Mouse (Mus musculus): ENCODE results near the gene Unc93a2. TPM values are rescaled to one million over a fixed set of nuclear protein-coding genes. Genes with fewer than 3 reads are reported as not detected.
"Not testable (repeated sequence)": the region's sequence is repeated elsewhere in the genome, so short reads cannot be mapped to it uniquely, and the experiment has no call there.

Gene Unc93a2
- polyA plus RNA-seq (2012; fragmentation: generic; extraction: Trizol), result not detected
- long read RNA-seq, experiment 1, result 0 reads
- long read RNA-seq, experiment 2, result 0 reads

GRCm38 (mm10) chr17:7385364-7385763 is at the start of gene Unc93a2:
Gene Unc93a2 (minus strand): TSS chr17:7385464.
- not testable (repeated sequence) for H3K79me2 ChIP-seq (ENCODE audit: control insufficient read depth, insufficient read depth); H3K36me3 ChIP-seq (ENCODE audit: control insufficient read depth, insufficient read depth); H3ac ChIP-seq (ENCODE audit: control insufficient read depth, insufficient read length, low read depth); H3K4me3 ChIP-seq (ENCODE audit: insufficient read depth, poor library complexity, severe bottlenecking); H3K79me3 ChIP-seq (ENCODE audit: low read depth); H3K27me3 ChIP-seq (ENCODE audit: control insufficient read depth, insufficient read depth, insufficient read length)

GRCm38 (mm10) chr17:7434121-7434520 is 48.9 kb upstream of the Unc93a2 start:
- not testable (repeated sequence) for H3K79me2 ChIP-seq (ENCODE audit: control insufficient read depth, insufficient read depth); H3K27me3 ChIP-seq (ENCODE audit: control insufficient read depth, insufficient read depth, insufficient read length); H3ac ChIP-seq (ENCODE audit: control insufficient read depth, insufficient read length, low read depth); H3K79me3 ChIP-seq (ENCODE audit: low read depth); H3K36me3 ChIP-seq (ENCODE audit: control insufficient read depth, insufficient read depth); H3K4me3 ChIP-seq (ENCODE audit: insufficient read depth, poor library complexity, severe bottlenecking)

- not testable (repeated sequence) for H3K79me3 ChIP-seq (ENCODE audit: low read depth); H3ac ChIP-seq (ENCODE audit: control insufficient read depth, insufficient read length, low read depth); H3K36me3 ChIP-seq (ENCODE audit: control insufficient read depth, insufficient read depth); H3K79me2 ChIP-seq (ENCODE audit: control insufficient read depth, insufficient read depth); H3K4me3 ChIP-seq (ENCODE audit: insufficient read depth, poor library complexity, severe bottlenecking); H3K27me3 ChIP-seq (ENCODE audit: control insufficient read depth, insufficient read depth, insufficient read length)
Measured at GRCm38 (mm10) chr17:7430210-7430631, 45.0 kb upstream of the Unc93a2 start.

GRCm38 (mm10) chr17:7420191-7420973 is 35.1 kb upstream of the Unc93a2 start:
- not testable (repeated sequence) for H3K36me3 ChIP-seq (ENCODE audit: control insufficient read depth, insufficient read depth); H3K27me3 ChIP-seq (ENCODE audit: control insufficient read depth, insufficient read depth, insufficient read length); H3K79me2 ChIP-seq (ENCODE audit: control insufficient read depth, insufficient read depth); H3K4me3 ChIP-seq (ENCODE audit: insufficient read depth, poor library complexity, severe bottlenecking); H3K79me3 ChIP-seq (ENCODE audit: low read depth); H3ac ChIP-seq (ENCODE audit: control insufficient read depth, insufficient read length, low read depth)

GRCm38 (mm10) chr17:7414601-7415310 is 29.5 kb upstream of the Unc93a2 start:
- H3K79me3 ChIP-seq (ENCODE audit: low read depth); H3K4me3 ChIP-seq (ENCODE audit: insufficient read depth, poor library complexity, severe bottlenecking); H3K36me3 ChIP-seq (ENCODE audit: control insufficient read depth, insufficient read depth); H3K79me2 ChIP-seq (ENCODE audit: control insufficient read depth, insufficient read depth); H3K27me3 ChIP-seq (ENCODE audit: control insufficient read depth, insufficient read depth, insufficient read length); H3ac ChIP-seq (ENCODE audit: control insufficient read depth, insufficient read length, low read depth): not testable (repeated sequence)

GRCm38 (mm10) chr17:7413336-7413735 is 28.1 kb upstream of the Unc93a2 start:
- H3K36me3 ChIP-seq (ENCODE audit: control insufficient read depth, insufficient read depth); H3K27me3 ChIP-seq (ENCODE audit: control insufficient read depth, insufficient read depth, insufficient read length): not testable (repeated sequence)

GRCm38 (mm10) chr17:7399770-7400169 is 14.5 kb upstream of the Unc93a2 start:
- H3K36me3 ChIP-seq (ENCODE audit: control insufficient read depth, insufficient read depth); H3K27me3 ChIP-seq (ENCODE audit: control insufficient read depth, insufficient read depth, insufficient read length); H3K4me3 ChIP-seq (ENCODE audit: insufficient read depth, poor library complexity, severe bottlenecking); H3K79me3 ChIP-seq (ENCODE audit: low read depth); H3ac ChIP-seq (ENCODE audit: control insufficient read depth, insufficient read length, low read depth); H3K79me2 ChIP-seq (ENCODE audit: control insufficient read depth, insufficient read depth): not testable (repeated sequence)

More at GRCm38 (mm10) chr17:7413336-7413735, 28.1 kb upstream of the Unc93a2 start:
- not testable (repeated sequence) for H3K79me2 ChIP-seq (ENCODE audit: control insufficient read depth, insufficient read depth); H3ac ChIP-seq (ENCODE audit: control insufficient read depth, insufficient read length, low read depth); H3K4me3 ChIP-seq (ENCODE audit: insufficient read depth, poor library complexity, severe bottlenecking); H3K79me3 ChIP-seq (ENCODE audit: low read depth)

GRCm38 (mm10) chr17:7398198-7398847 is 13.1 kb upstream of the Unc93a2 start:
- H3K27me3 ChIP-seq (ENCODE audit: control insufficient read depth, insufficient read depth, insufficient read length); H3K4me3 ChIP-seq (ENCODE audit: insufficient read depth, poor library complexity, severe bottlenecking): not testable (repeated sequence)

GRCm38 (mm10) chr17:7397079-7397478 is 11.8 kb upstream of the Unc93a2 start:
- H3ac ChIP-seq (ENCODE audit: control insufficient read depth, insufficient read length, low read depth); H3K4me3 ChIP-seq (ENCODE audit: insufficient read depth, poor library complexity, severe bottlenecking); H3K79me3 ChIP-seq (ENCODE audit: low read depth); H3K36me3 ChIP-seq (ENCODE audit: control insufficient read depth, insufficient read depth); H3K27me3 ChIP-seq (ENCODE audit: control insufficient read depth, insufficient read depth, insufficient read length); H3K79me2 ChIP-seq (ENCODE audit: control insufficient read depth, insufficient read depth): not testable (repeated sequence)

More at GRCm38 (mm10) chr17:7398198-7398847, 13.1 kb upstream of the Unc93a2 start:
- not testable (repeated sequence) for H3K79me3 ChIP-seq (ENCODE audit: low read depth); H3ac ChIP-seq (ENCODE audit: control insufficient read depth, insufficient read length, low read depth); H3K36me3 ChIP-seq (ENCODE audit: control insufficient read depth, insufficient read depth); H3K79me2 ChIP-seq (ENCODE audit: control insufficient read depth, insufficient read depth)

GRCm38 (mm10) chr17:7396288-7396687 is 11.0 kb upstream of the Unc93a2 start:
- not testable (repeated sequence) for H3K79me2 ChIP-seq (ENCODE audit: control insufficient read depth, insufficient read depth); H3K36me3 ChIP-seq (ENCODE audit: control insufficient read depth, insufficient read depth); H3K79me3 ChIP-seq (ENCODE audit: low read depth); H3K4me3 ChIP-seq (ENCODE audit: insufficient read depth, poor library complexity, severe bottlenecking); H3ac ChIP-seq (ENCODE audit: control insufficient read depth, insufficient read length, low read depth); H3K27me3 ChIP-seq (ENCODE audit: control insufficient read depth, insufficient read depth, insufficient read length)

GRCm38 (mm10) chr17:7395671-7396070 is 10.4 kb upstream of the Unc93a2 start:
- H3K79me2 ChIP-seq (ENCODE audit: control insufficient read depth, insufficient read depth); H3ac ChIP-seq (ENCODE audit: control insufficient read depth, insufficient read length, low read depth); H3K79me3 ChIP-seq (ENCODE audit: low read depth); H3K4me3 ChIP-seq (ENCODE audit: insufficient read depth, poor library complexity, severe bottlenecking); H3K36me3 ChIP-seq (ENCODE audit: control insufficient read depth, insufficient read depth); H3K27me3 ChIP-seq (ENCODE audit: control insufficient read depth, insufficient read depth, insufficient read length): not testable (repeated sequence)

All from C2C12 (cell line).